Mouse (Mus musculus) liver, adult 2 months (tissue): ENCODE results near the gene Irak2.

Source experiments
- CTCF ChIP-seq: fragments of 200-500 bp; IDR thresholded peaks from 2 replicates; pipeline ENCODE4 v1.5.1; 2011; ENCODE audit warnings: low read depth, low read length, control low read depth
- POLR2A ChIP-seq: fragments of 200-500 bp; IDR thresholded peaks from 2 replicates; pipeline ENCODE4 v1.6.1; 2011; ENCODE audit warnings: low read length, control low read depth; ENCODE audit not compliant: insufficient read depth; ENCODE audit errors: extremely low read depth

GRCm38 (mm10) chr6:113655475-113655874 is 17.2 kb downstream of the Irak2 start:
- no peak for TF ChIP-seq POLR2A
- TF ChIP-seq CTCF = no peak
